ENCODE assay signal across 8 mouse cellular contexts in the genomic region with DNA sequence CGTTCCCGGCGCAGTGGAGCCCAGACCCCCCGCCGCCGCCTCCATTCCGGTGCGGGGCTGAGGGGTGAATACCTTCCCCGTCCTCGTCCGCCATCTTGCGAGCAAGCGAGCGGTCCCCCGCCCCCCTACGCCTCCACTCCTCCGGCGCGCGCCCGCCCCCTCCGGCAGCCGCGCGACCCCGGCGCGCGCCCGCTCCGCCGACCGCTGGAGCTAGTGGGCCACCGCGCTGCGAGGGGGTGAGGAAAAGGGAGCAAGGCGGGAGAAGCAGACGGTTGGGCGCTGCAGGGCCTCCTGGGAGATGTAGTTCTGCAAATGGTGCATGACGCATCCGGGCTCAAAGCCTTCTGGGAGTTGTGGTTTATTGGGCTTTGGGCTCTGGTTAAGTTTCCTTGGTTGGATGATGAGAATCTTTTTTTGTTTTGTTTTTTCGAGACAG. TPM values are rescaled to one million over a fixed set of nuclear protein-coding genes. Genes with fewer than 3 reads are reported as not detected.
DNase-seq lines count a peak whose midpoint lies in the region; ATAC-seq lines count a peak whose summit lies in the region.

A gene (minus strand): TSS at position 261 of the 436 bp plus-strand sequence.

- peak; percentile 98 for ATAC-seq in intestine, embryonic 14.5 days (replicated peaks; ENCODE audit: low FRiP score, low TSS enrichment, low read depth)

- peak within 1 kb of the TSS; percentile 72 for H3K27ac ChIP-seq in intestine, embryonic 14.5 days (ENCODE audit: low read depth)

- intact Hi-C loops in gastrocnemius, postnatal 14 days (cut with DNase I; ENCODE audit: low total_unique reads), result no loop called here
- intact Hi-C loops in left cerebral cortex, postnatal 14 days (cut with DNase I), result loop anchor here (5.0 kb wide), 1 partner anchor 255 kb away; a partner anchor contains a TSS

- peak within 1 kb of the TSS; percentile 56 for H3K4me3 ChIP-seq in intestine, embryonic 14.5 days (ENCODE audit: low read depth, low read length)

- H3K9me3 ChIP-seq in intestine, embryonic 14.5 days (ENCODE audit: control insufficient read depth, low read length), result no peaks in the 10 kb centered on the region

- no peaks in the 10 kb centered on the region for H3K27me3 ChIP-seq in intestine, embryonic 14.5 days (replicated peaks; ENCODE audit: control insufficient read depth, insufficient read depth, low read length)

- DNase-seq in adipocyte (ENCODE audit: low spot score), result peak; percentile 89
- DNase-seq in embryo, embryonic 10 days (ENCODE audit: low spot score), result peak; percentile 97
- DNase-seq in gastrocnemius, postnatal 14 days, result peak; percentile 92
- peak; percentile 94 for DNase-seq in intestine, embryonic 14.5 days (ENCODE audit: low spot score)
- peak; percentile 93 for DNase-seq in left cerebral cortex, postnatal 14 days (ENCODE audit: low spot score in 2 of 2)
- DNase-seq in mesoderm, embryonic 11.5 days (ENCODE audit: low read depth, low spot score), result peak; percentile 96
- peak; percentile 89 to 92 for DNase-seq in right cerebral cortex, postnatal 36 days (ENCODE audit: low spot score in 2 of 2)
- peak; percentile 97 for DNase-seq in yolk sac, embryonic 10.5 days (ENCODE audit: low spot score)

- peak within 1 kb of the TSS; percentile 73 for H3K9ac ChIP-seq in intestine, embryonic 14.5 days (ENCODE audit: low read length)

- no peaks in the 10 kb centered on the region for H3K36me3 ChIP-seq in intestine, embryonic 14.5 days (ENCODE audit: control insufficient read depth, insufficient read depth, low read length)

- peak within 1 kb of the TSS; percentile 92 for H3K4me2 ChIP-seq in intestine, embryonic 14.5 days (ENCODE audit: low read length)

- peaks cover 14% of the 10 kb centered on the region for H3K4me1 ChIP-seq in intestine, embryonic 14.5 days (replicated peaks; ENCODE audit: control insufficient read depth, insufficient read depth, low read length)

- 1% methylated on average over 40 of the region's 42 CpGs for WGBS in intestine, embryonic 14.5 days

RNA-seq across cellular contexts. Expression of the gene that starts here (rescaled TPM):
- total RNA-seq in gastrocnemius, postnatal 14 days (2021), result 10 to 100 TPM; 23.8 to 25.1 TPM
- 28.6 and 33.8 TPM in 2 replicates for polyA plus RNA-seq in intestine, embryonic 14.5 days (2014; fragmentation: Nextera tagmentation; extraction: Ambion mirVana)
- total RNA-seq in left cerebral cortex, postnatal 14 days (2021), result 10 to 100 TPM; 79.6 to 81.8 TPM

Comparison
In these comparisons a context has a peak if more than half of its experiments do, and no peak if none do; other contexts are left out.
1. Peak in every context shown above with its lines: DNase-seq, ATAC-seq, H3K4me3 ChIP-seq and H3K27ac ChIP-seq.